Mouse (Mus musculus): ENCODE measurements around the gene Rnf32. TPM values are rescaled to one million over a fixed set of nuclear protein-coding genes. Genes with fewer than 3 reads are reported as not detected.

Rnf32 gene
- total RNA-seq, 1 experiment from 2014 or later: 5.5 TPM

GRCm38 (mm10) chr5:29274746-29275145 lies 79.0 kb downstream of the Rnf32 start:
- no peak for DNase-seq

Other genes starting within 250 kb of the Rnf32 start
- 9.9 and 11.8 TPM in 2 replicates for gene Lmbr1, start 182.4 kb downstream of the Rnf32 start, total RNA-seq (2021)
- gene Nom1, start 238.7 kb downstream of the Rnf32 start, total RNA-seq (2021): 31.4 and 45.8 TPM in 2 replicates